Mouse (Mus musculus): Measurements from ENCODE around the gene Elfn2. TPM values are rescaled to one million over a fixed set of nuclear protein-coding genes. Genes with fewer than 3 reads are reported as not detected.

The Elfn2 gene
- polyA plus RNA-seq (2015; fragmentation: Nextera tagmentation; extraction: Ambion mirVana): 0.10 and 0.17 TPM in 2 replicates

GRCm38 (mm10) chr15:78718290-78719250 lies at the start of gene Elfn2:
Gene Elfn2 (minus strand): TSS chr15:78718771.
- no peak within 1 kb of the TSS for H3K9ac ChIP-seq (ENCODE audit: low read depth, low read length)

GRCm38 (mm10) chr15:78763704-78764103 lies 45.1 kb upstream of the Elfn2 start:
- Histone ChIP-seq H3K4me1 (replicated peaks; ENCODE audit: control insufficient read depth, insufficient read depth, low read length) (no peaks in the 10 kb centered on the region), H3K4me2 (replicated peaks; ENCODE audit: low read depth) (no peak overlapping the region), H3K9me3 (ENCODE audit: control insufficient read depth) (no peaks in the 10 kb centered on the region), H3K4me3 (ENCODE audit: low read depth, low read length) (no peak overlapping the region), H3K36me3 (ENCODE audit: control insufficient read depth, insufficient read depth) (no peaks in the 10 kb centered on the region), H3K9ac (ENCODE audit: low read depth, low read length) (no peak overlapping the region), H3K27me3 (replicated peaks; ENCODE audit: control insufficient read depth, insufficient read depth, low read length) (no peaks in the 10 kb centered on the region), H3K27ac (ENCODE audit: low read depth, low read length) (no peak overlapping the region)
- TF ChIP-seq CTCF (IDR thresholded peaks at IDR 0.05; ENCODE audit: low read depth): no peak
- ATAC-seq: no peak
- WGBS: 86% methylated on average over 5 of the region's 5 CpGs

More at GRCm38 (mm10) chr15:78718290-78719250, at the start of gene Elfn2:
- Histone ChIP-seq H3K9me3 (ENCODE audit: control insufficient read depth) (no peaks in the 10 kb centered on the region), H3K4me1 (replicated peaks; ENCODE audit: control insufficient read depth, insufficient read depth, low read length) (no peaks in the 10 kb centered on the region), H3K27me3 (replicated peaks; ENCODE audit: control insufficient read depth, insufficient read depth, low read length) (peaks cover 59% of the 10 kb centered on the region), H3K4me2 (replicated peaks; ENCODE audit: low read depth) (peak within 1 kb of the TSS; percentile 48), H3K4me3 (ENCODE audit: low read depth, low read length) (peak within 1 kb of the TSS; percentile 28), H3K27ac (ENCODE audit: low read depth, low read length) (no peak within 1 kb of the TSS), H3K36me3 (ENCODE audit: control insufficient read depth, insufficient read depth) (no peaks in the 10 kb centered on the region)
- ATAC-seq: no peak
- 3% methylated on average over 89 of the region's 89 CpGs for WGBS
- 0 out of 2 replicates have a peak, but pooled peaks have one; percentile 9 for TF ChIP-seq CTCF (IDR thresholded peaks at IDR 0.05; ENCODE audit: low read depth)

GRCm38 (mm10) chr15:78763210-78763609 lies 44.6 kb upstream of the Elfn2 start:
- no peaks in the 10 kb centered on the region for H3K4me1 ChIP-seq (replicated peaks; ENCODE audit: control insufficient read depth, insufficient read depth, low read length)
- ATAC-seq: no peak
- no peaks in the 10 kb centered on the region for H3K27me3 ChIP-seq (replicated peaks; ENCODE audit: control insufficient read depth, insufficient read depth, low read length)
- H3K4me2 ChIP-seq (replicated peaks; ENCODE audit: low read depth): no peak overlapping the region
- 33% methylated on average over 9 of the region's 10 CpGs for WGBS
- no peak for TF ChIP-seq CTCF (IDR thresholded peaks at IDR 0.05; ENCODE audit: low read depth)
- no peak overlapping the region for H3K9ac ChIP-seq (ENCODE audit: low read depth, low read length)
- H3K9me3 ChIP-seq (ENCODE audit: control insufficient read depth): no peaks in the 10 kb centered on the region
- no peaks in the 10 kb centered on the region for H3K36me3 ChIP-seq (ENCODE audit: control insufficient read depth, insufficient read depth)
- H3K27ac ChIP-seq (ENCODE audit: low read depth, low read length): no peak overlapping the region
- no peak overlapping the region for H3K4me3 ChIP-seq (ENCODE audit: low read depth, low read length)

- WGBS: 86% methylated on average over 13 of the region's 13 CpGs
- Histone ChIP-seq H3K36me3 (ENCODE audit: control insufficient read depth, insufficient read depth) (no peaks in the 10 kb centered on the region), H3K27ac (ENCODE audit: low read depth, low read length) (no peak overlapping the region), H3K9ac (ENCODE audit: low read depth, low read length) (no peak overlapping the region), H3K9me3 (ENCODE audit: control insufficient read depth) (no peaks in the 10 kb centered on the region), H3K4me2 (replicated peaks; ENCODE audit: low read depth) (no peak overlapping the region), H3K27me3 (replicated peaks; ENCODE audit: control insufficient read depth, insufficient read depth, low read length) (no peaks in the 10 kb centered on the region), H3K4me3 (ENCODE audit: low read depth, low read length) (no peak overlapping the region), H3K4me1 (replicated peaks; ENCODE audit: control insufficient read depth, insufficient read depth, low read length) (no peaks in the 10 kb centered on the region)
- TF ChIP-seq CTCF (IDR thresholded peaks at IDR 0.05; ENCODE audit: low read depth): no peak
- no peak for ATAC-seq
Observed at GRCm38 (mm10) chr15:78761112-78761511, 42.5 kb upstream of the Elfn2 start.

GRCm38 (mm10) chr15:78758132-78758531 lies 39.6 kb upstream of the Elfn2 start:
- 82% methylated on average over 6 of the region's 6 CpGs for WGBS
- Histone ChIP-seq H3K36me3 (ENCODE audit: control insufficient read depth, insufficient read depth) (no peaks in the 10 kb centered on the region), H3K27ac (ENCODE audit: low read depth, low read length) (no peak overlapping the region), H3K4me3 (ENCODE audit: low read depth, low read length) (no peak overlapping the region), H3K4me1 (replicated peaks; ENCODE audit: control insufficient read depth, insufficient read depth, low read length) (no peaks in the 10 kb centered on the region), H3K9ac (ENCODE audit: low read depth, low read length) (no peak overlapping the region), H3K4me2 (replicated peaks; ENCODE audit: low read depth) (no peak overlapping the region), H3K9me3 (ENCODE audit: control insufficient read depth) (no peaks in the 10 kb centered on the region), H3K27me3 (replicated peaks; ENCODE audit: control insufficient read depth, insufficient read depth, low read length) (no peaks in the 10 kb centered on the region)
- ATAC-seq: no peak
- no peak for TF ChIP-seq CTCF (IDR thresholded peaks at IDR 0.05; ENCODE audit: low read depth)

- no peak for TF ChIP-seq CTCF (IDR thresholded peaks at IDR 0.05; ENCODE audit: low read depth)
- no peaks in the 10 kb centered on the region for H3K9me3 ChIP-seq (ENCODE audit: control insufficient read depth)
- no peak overlapping the region for H3K9ac ChIP-seq (ENCODE audit: low read depth, low read length)
- no peaks in the 10 kb centered on the region for H3K27me3 ChIP-seq (replicated peaks; ENCODE audit: control insufficient read depth, insufficient read depth, low read length)
- no peak overlapping the region for H3K27ac ChIP-seq (ENCODE audit: low read depth, low read length)
- no peak overlapping the region for H3K4me3 ChIP-seq (ENCODE audit: low read depth, low read length)
- H3K36me3 ChIP-seq (ENCODE audit: control insufficient read depth, insufficient read depth): no peaks in the 10 kb centered on the region
- no peak for ATAC-seq
- 69% methylated on average over 12 of the region's 12 CpGs for WGBS
- H3K4me1 ChIP-seq (replicated peaks; ENCODE audit: control insufficient read depth, insufficient read depth, low read length): no peaks in the 10 kb centered on the region
- H3K4me2 ChIP-seq (replicated peaks; ENCODE audit: low read depth): no peak overlapping the region
Observed at GRCm38 (mm10) chr15:78755966-78756725, 37.6 kb upstream of the Elfn2 start.
